Mouse (Mus musculus): ENCODE results near the gene Pard3.

- TF ChIP-seq CTCF (conservative IDR thresholded peaks at IDR 0.05; ENCODE audit: low read length) (no peak), NANOG (IDR thresholded peaks at IDR 0.05; ENCODE audit: borderline replicate concordance, low read length) (peak; percentile 15; the same call in 1 of the 2 replicates), POU5F1 (IDR thresholded peaks at IDR 0.05; ENCODE audit: borderline replicate concordance, low read length) (no peak)
These were observed 62.3 kb downstream of the Pard3 start for GRCm38 (mm10) chr8:127125686-127126683.

All from E14TG2a.4 (cell line).